Mouse (Mus musculus): ENCODE data around the gene Pabpn1.

The Pabpn1 gene

DNA sequence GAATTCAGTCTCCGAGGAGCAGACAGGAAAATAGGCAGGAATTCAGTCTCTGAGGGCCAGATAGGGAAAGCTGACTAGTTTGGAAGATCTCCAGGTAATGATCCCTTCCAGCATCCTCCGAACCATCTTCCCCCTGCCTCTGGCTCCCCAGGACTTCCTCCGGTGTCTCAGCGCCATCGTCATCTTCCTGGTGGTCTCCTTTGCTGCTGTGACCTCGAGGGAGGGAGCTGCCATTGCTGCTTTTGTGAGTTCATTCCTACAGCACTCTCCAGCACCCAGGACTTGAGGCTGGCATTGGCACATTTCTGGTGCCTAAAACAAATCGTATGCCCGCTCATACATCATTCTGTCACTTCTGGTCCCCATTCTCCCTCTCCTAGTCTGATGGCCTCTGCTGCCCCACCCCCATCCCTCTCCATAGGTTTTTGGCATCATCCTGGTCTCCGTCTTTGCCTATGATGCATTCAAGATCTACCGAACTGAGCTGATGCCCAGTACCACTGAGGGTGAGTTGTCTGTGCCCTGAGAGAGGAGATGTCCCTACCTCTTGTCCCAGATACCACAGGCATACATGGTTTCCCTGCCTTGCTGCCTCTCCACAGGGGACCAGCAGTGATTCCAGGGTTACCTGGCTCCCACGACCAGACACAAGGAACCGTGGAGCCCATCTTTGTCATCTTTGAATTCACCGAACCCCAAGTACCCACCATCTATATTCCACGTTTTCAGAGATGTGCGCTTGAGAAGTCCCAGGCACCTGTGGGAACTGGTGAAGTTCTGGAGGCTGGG, 46.3 kb downstream of the Pabpn1 start:
- TF ChIP-seq GATA4 (IDR thresholded peaks at IDR 0.05; ENCODE audit: insufficient replicate concordance, low read length), result no peak

DNA sequence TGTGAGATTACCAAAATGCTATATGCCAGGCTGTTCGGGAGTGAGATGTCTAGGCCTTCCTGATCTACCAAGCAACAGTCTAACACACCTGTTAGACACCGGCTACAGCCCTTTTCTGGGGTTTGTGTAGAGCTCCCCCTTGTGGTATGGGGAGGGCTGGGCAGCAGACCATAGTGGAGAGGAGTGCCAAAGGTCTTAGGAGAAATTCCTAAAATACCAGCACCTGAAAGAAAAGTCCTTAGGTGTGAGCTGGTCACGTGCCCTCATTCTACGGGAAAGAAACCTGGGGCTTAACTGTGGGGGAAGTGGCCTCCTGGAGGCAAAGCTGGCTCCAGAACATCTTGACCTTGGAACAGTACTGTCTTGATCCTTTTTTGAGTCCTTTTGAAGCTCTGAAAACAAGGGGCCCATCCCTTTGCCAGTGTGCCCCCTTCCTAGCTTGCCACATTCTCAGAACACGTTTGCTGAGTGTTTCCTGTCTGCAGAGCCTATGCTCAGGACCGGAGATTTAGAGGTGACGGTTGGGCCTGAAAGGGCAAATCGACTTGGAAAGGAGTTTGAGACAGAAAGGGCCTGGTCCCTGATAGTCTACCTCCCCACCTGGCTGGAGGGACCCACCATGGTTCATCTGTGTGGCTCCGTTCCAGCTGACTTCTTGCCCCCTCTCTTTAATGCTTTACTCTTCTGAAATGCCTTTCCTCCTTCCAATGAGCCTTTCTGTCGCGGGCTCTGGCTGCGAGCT, 47.3 kb downstream of the Pabpn1 start:
- TF ChIP-seq GATA4 (IDR thresholded peaks at IDR 0.05; ENCODE audit: insufficient replicate concordance, low read length), result no peak

DNA sequence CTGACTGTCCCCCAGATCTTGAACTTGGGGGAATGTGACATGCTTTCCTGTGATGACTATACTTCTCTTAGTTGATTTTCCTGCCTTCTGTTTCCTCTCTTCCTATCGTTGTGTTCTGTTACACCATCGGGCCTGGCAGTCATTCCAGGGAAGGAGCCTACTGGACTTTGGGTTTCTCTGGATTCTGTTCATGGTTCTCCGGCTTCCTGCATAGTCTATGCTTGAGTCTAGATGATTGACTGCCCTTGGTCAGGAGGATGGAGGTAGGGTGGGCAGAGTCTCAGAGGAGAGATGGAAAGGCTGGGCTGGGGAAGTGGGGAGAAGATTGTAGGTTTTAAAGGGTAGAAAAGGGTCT, 47.9 kb downstream of the Pabpn1 start:
- no peak for TF ChIP-seq GATA4 (IDR thresholded peaks at IDR 0.05; ENCODE audit: insufficient replicate concordance, low read length)

DNA sequence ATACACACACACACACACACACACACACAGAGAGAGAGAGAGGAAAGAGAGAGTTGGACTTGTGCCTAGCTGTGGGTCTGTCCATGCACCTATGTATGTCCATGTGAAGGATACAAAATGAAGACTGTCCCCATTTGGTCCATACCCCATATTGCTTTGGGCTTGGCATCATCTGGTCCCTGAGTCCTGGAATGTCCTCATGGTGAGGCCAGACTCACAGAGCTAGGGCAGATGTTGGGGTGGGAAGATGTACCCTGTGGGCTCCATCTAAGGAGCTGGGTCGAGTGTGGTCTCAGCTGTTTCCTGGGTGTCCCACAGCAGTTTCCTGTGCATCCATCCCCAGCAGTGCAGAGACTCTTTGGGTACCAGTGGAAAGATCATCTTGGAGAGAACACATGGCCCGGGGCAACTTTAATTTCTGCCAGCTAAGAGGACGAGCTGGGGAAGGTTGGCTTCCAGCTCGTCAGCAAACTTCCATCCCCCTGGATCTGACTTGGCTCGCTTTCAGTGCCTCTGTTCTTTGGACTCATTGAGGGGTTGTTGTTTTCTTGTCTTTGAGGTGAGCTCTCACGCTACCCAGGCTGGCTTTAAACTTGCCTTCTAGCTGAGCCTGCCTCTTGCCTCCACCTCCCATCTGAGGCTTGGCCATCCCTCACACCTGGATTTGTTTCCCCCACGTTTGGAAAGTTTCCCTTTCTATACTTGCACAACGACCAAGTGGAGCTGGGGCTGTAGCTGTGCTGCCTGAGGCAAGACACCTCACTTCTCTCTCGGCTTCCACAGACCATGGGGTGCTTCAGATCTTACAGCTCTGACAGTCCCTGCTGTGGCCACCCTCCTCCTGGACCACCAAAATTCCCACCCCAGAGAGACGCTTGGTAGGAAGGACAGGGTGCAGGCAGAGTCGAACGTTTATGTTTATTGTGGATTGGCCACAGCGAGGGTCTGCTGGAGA, 49.0 kb downstream of the Pabpn1 start:
- TF ChIP-seq GATA4 (IDR thresholded peaks at IDR 0.05; ENCODE audit: insufficient replicate concordance, low read length), result no peak

DNA sequence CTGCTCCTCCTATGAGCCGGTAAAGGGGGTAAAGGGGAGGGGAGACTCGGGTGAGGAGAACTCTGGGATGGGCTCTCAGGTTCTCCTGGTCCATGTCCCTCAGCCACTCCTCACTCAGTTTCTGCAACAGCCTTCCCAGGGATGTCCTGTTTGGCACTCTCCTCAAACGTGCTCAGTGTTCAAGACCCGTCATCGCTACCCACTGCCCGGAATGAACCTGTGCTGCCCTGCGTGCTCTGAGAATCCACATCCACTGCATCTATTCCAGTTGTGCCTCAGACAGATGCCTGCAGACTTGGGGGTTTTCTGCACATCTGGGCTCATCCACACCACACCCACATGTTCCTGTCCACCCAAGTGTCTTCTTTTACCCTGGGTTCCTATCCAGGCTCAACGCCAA, 50.2 kb downstream of the Pabpn1 start:
- no peak for TF ChIP-seq GATA4 (IDR thresholded peaks at IDR 0.05; ENCODE audit: insufficient replicate concordance, low read length)

DNA sequence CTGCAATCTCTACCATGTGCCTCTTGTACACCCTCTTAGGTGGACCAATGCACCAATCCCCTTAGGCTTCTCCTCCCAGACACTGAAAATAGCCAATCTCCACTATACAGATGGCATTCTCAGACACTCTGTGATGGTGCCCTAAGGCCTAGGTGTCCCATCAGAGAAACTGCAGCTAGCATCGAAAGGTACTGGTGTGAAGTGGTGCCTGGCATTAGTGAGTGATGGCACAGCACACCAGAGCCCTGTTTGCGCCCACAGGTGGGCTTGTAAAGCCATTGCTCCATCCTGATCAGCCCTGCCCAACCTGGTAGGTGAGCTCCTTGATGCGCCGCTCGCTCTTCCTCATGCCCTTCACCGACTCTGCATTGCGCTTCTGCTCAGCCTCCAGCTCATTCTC, 51.7 kb downstream of the Pabpn1 start:
- TF ChIP-seq GATA4 (IDR thresholded peaks at IDR 0.05; ENCODE audit: insufficient replicate concordance, low read length), result no peak

DNA sequence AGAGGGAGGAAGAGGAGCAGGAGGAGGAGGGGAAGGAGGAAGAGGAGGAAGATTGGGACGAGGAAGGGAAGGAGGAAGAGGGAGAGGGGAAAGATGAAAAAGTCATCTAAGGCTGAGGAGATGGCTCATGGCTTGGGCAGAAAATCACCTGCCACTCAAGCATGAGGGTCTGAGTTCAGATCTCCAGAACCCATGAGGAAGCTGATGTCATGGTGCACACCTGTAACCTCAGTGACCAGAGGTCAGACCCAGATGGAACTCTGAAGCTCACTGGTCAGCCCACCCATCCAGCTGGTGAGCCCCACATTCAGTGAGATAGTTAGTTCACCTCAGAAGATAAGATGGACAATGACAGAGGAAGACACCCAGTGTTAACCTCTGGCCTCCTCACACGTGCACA, 52.6 kb downstream of the Pabpn1 start:
- no peak for TF ChIP-seq GATA4 (IDR thresholded peaks at IDR 0.05; ENCODE audit: insufficient replicate concordance, low read length)

DNA sequence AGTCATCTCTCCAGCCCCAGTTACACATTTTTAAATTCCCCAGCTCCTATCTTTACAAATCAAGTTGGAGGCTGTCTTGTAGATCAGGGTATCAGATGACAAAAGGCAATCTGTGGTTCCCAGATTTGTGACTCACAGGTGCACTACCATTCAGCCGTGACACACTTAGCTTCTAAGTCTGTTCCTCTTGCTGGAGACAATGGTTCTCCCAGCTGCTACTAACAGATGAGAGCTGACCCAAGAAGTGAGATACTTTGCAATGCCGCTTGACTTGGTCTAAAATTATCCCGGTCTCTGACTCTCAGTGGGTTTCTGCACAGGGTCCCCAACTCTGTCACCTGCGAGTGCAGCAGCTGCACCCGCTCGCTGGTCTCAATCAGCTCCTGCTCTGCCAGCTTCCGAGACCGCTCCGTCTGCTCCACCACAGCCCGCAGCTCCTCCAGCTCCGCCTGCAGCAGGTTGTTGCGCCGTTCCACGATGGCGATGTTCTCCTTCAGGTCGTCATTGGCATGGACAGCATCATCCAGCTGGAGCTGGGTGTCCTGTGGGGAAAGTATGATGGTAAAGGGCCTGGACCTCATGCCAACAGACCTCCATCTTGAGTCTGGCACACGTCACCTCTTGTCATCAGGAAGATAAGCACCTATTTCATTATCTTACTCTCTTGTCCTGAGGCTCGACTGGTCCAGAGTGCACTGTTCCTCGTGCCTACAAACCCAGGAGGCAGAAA, 53.8 kb downstream of the Pabpn1 start:
- TF ChIP-seq GATA4 (IDR thresholded peaks at IDR 0.05; ENCODE audit: insufficient replicate concordance, low read length), result no peak
